Mouse (Mus musculus) ES-E14 (cell line): ENCODE measurements around the gene Ly6g6c. TPM values are rescaled to one million over a fixed set of nuclear protein-coding genes. Genes with fewer than 3 reads are reported as not detected.

ENCODE experiments used
- DNase-seq: peaks from one replicate; pipeline ENCODE4 v3.0.0-alpha.2; 2013; ENCODE audit warnings: low read depth, low spot score
- H3K27ac ChIP-seq: 2 replicates; pipeline ENCODE4 v1.5.1; 2012; ENCODE audit warnings: low read depth, mild to moderate bottlenecking, low read length, moderate library complexity, mixed read lengths; ENCODE audit not compliant: poor library complexity, insufficient read depth, severe bottlenecking
- H3K36me3 ChIP-seq: 2 replicates; pipeline ENCODE4 v1.6.1; 2012; ENCODE audit warnings: mild to moderate bottlenecking, low read length, moderate library complexity, mixed read lengths; ENCODE audit not compliant: control insufficient read depth, poor library complexity, insufficient read depth, severe bottlenecking
- H3K4me1 ChIP-seq, 2 experiments: fragments of 150-350 bp in 1 of 2; sonication (generic) in 1 of 2; 2 replicates each; pipeline ENCODE4 v1.6.1; 2012; ENCODE audit warnings: low read length in 2 of 2, mild to moderate bottlenecking in 1 of 2, mixed read lengths in 1 of 2; ENCODE audit not compliant: control insufficient read depth in 2 of 2, insufficient read depth in 2 of 2, poor library complexity in 1 of 2
- H3K4me3 ChIP-seq, 2 experiments: fragments of 150-350 bp in 1 of 2; sonication (generic) in 1 of 2; 2 replicates each; pipeline ENCODE4 v1.5.1; 2012; ENCODE audit warnings: low read length in 2 of 2, low read depth in 1 of 2, mild to moderate bottlenecking in 1 of 2, mixed read lengths in 1 of 2; ENCODE audit not compliant: insufficient read depth in 1 of 2, poor library complexity in 1 of 2, severe bottlenecking in 1 of 2
- H3K9ac ChIP-seq: 2 replicates; pipeline ENCODE4 v1.6.1; 2012; ENCODE audit warnings: low read depth, mild to moderate bottlenecking, low read length, mixed read lengths; ENCODE audit not compliant: poor library complexity, insufficient read depth, severe bottlenecking
- H3K9me3 ChIP-seq: fragments of 150-350 bp; sonication (generic); 2 replicates; pipeline ENCODE4 v1.6.1; 2012; ENCODE audit warnings: low read depth, mild to moderate bottlenecking, low read length; ENCODE audit not compliant: control insufficient read depth, insufficient read depth
- CHD2 ChIP-seq: IDR thresholded peaks from 2 replicates; pipeline ENCODE4 v1.6.1; 2014; ENCODE audit warnings: mild to moderate bottlenecking, low read depth, low read length, inconsistent platforms
- HCFC1 ChIP-seq: IDR thresholded peaks from 2 replicates; pipeline ENCODE4 v1.6.1; 2012; ENCODE audit warnings: low read length, inconsistent platforms, borderline replicate concordance; ENCODE audit not compliant: insufficient read depth
- MAFK ChIP-seq: IDR thresholded peaks from 2 replicates; pipeline ENCODE4 v1.6.1; 2014; ENCODE audit warnings: mild to moderate bottlenecking, low read depth, low read length, inconsistent platforms; ENCODE audit not compliant: insufficient read depth
- ZC3H11A ChIP-seq: IDR thresholded peaks from 2 replicates; pipeline ENCODE4 v1.6.1; 2012; ENCODE audit warnings: low read depth, mild to moderate bottlenecking, inconsistent platforms, low read length, borderline replicate concordance
- ZNF384 ChIP-seq: IDR thresholded peaks from 2 replicates; pipeline ENCODE4 v1.6.1; 2012; ENCODE audit warnings: low read depth, low read length, inconsistent platforms
- in situ Hi-C, 2 experiments: fragments of 600-800 bp; cut with MboI; formaldehyde crosslinking; loops; one replicate each; pipeline ENCODE4 v1.15.1; 2025; ENCODE audit warnings: low sequenced_read_pairs in 2 of 2, inconsistent platforms in 1 of 2; ENCODE audit not compliant: unreplicated experiment in 2 of 2
- total RNA-seq: library from RNA; depleted of rRNA; stranded (reverse); fragments of 300-350 nt; gene quantifications from 2 replicates; pipeline ENCODE4 v1.2.3, GENCODE M21; 2012

The Ly6g6c gene
- total RNA-seq, 1 experiment: not detected

GRCm38 (mm10) chr17:35066084-35066483, 896 bp downstream of the Ly6g6c start, which contains the start of gene Mpig6b:
Gene Mpig6b, minus strand, starts transcription at chr17:35066184.
- no peak for TF ChIP-seq ZNF384
- TF ChIP-seq HCFC1: no peak
- TF ChIP-seq ZC3H11A: no peak
- TF ChIP-seq CHD2: no peak
- TF ChIP-seq MAFK: no peak
- peak within 1 kb of the TSS; percentile 85 for H3K27ac ChIP-seq

GRCm38 (mm10) chr17:35068213-35068914, 3.2 kb downstream of the Ly6g6c start:
- TF ChIP-seq ZNF384 (no peak), HCFC1 (no peak), MAFK (no peak), ZC3H11A (no peak), CHD2 (no peak)
- no peak overlapping the region for H3K9ac ChIP-seq
- H3K4me3 ChIP-seq: no peak overlapping the region
- H3K4me1 ChIP-seq: peaks cover 8 to 23% of the 10 kb centered on the region in 2 experiments; a peak in 3 of 4 replicates
- no peaks in the 10 kb centered on the region for H3K36me3 ChIP-seq
- no peak overlapping the region for H3K27ac ChIP-seq
- no peaks in the 10 kb centered on the region for H3K9me3 ChIP-seq
- in situ Hi-C loops: no loop called here
- no peak for DNase-seq

More at GRCm38 (mm10) chr17:35066084-35066483, 896 bp downstream of the Ly6g6c start, which contains the start of gene Mpig6b:
- H3K36me3 ChIP-seq: peaks cover 4% of the 10 kb centered on the region; the same call in 1 of the 2 replicates
- no peaks in the 10 kb centered on the region for H3K9me3 ChIP-seq
- no peak for DNase-seq
- peak within 1 kb of the TSS; percentile 63 to 64 for H3K4me3 ChIP-seq
- in situ Hi-C loops: no loop called here
- H3K9ac ChIP-seq: peak within 1 kb of the TSS; percentile 67
- H3K4me1 ChIP-seq: peaks cover 6 to 30% of the 10 kb centered on the region in 2 experiments

GRCm38 (mm10) chr17:35070556-35071229, 5.5 kb downstream of the Ly6g6c start:
- Histone ChIP-seq H3K4me3 (no peak overlapping the region), H3K9me3 (no peaks in the 10 kb centered on the region), H3K4me1 (peaks cover 9 to 16% of the 10 kb centered on the region in 2 experiments; a peak in 3 of 4 replicates), H3K27ac (no peak overlapping the region), H3K9ac (no peak overlapping the region), H3K36me3 (no peaks in the 10 kb centered on the region)
- in situ Hi-C loops: no loop called here
- no peak for DNase-seq
- TF ChIP-seq CHD2: no peak
- no peak for TF ChIP-seq MAFK
- TF ChIP-seq ZNF384: no peak
- TF ChIP-seq ZC3H11A: no peak

- H3K27ac ChIP-seq: no peak overlapping the region
- TF ChIP-seq ZNF384 (no peak), CHD2 (no peak), HCFC1 (no peak), ZC3H11A (no peak), MAFK (no peak)
- no peaks in the 10 kb centered on the region for H3K9me3 ChIP-seq
- H3K9ac ChIP-seq: no peak overlapping the region
- H3K36me3 ChIP-seq: no peaks in the 10 kb centered on the region
- no peak overlapping the region for H3K4me3 ChIP-seq
- H3K4me1 ChIP-seq: peaks cover 11 to 13% of the 10 kb centered on the region in 2 experiments; a peak in 2 of 4 replicates
- in situ Hi-C loops: no loop called here
- no peak for DNase-seq
These were observed 6.3 kb downstream of the Ly6g6c start for GRCm38 (mm10) chr17:35071454-35071853.
